Mouse (Mus musculus) monocyte, adult 59 days (primary cell): Measurements from ENCODE around the gene A730071L15Rik. TPM values are rescaled to one million over a fixed set of nuclear protein-coding genes. Genes with fewer than 3 reads are reported as not detected.

Experiments used
- total RNA-seq, 2 experiments: library from RNA; stranded (reverse); gene quantifications; one replicate each; pipeline ENCODE4 v1.2.4; 2023

Gene A730071L15Rik
- not detected for total RNA-seq

GRCm38 (mm10) chr11:6199410-6200086 lies at the start of gene A730071L15Rik:
TSS of gene A730071L15Rik (plus strand) at chr11:6200029.

GRCm38 (mm10) chr11:6200087-6200569 lies 299 bp downstream of the A730071L15Rik start, which contains the start of gene Nudcd3:
TSS of gene Nudcd3 (minus strand) at chr11:6200415.

GRCm38 (mm10) chr11:6230012-6230411 lies 30.2 kb downstream of the A730071L15Rik start, which contains the start of gene Npc1l1:
TSS of gene Npc1l1 (minus strand) at chr11:6230143.

Other genes starting within 250 kb of the A730071L15Rik start
- gene Gck, start 249.9 kb upstream of the A730071L15Rik start, total RNA-seq, result not detected
- 10 to 100 TPM; 51.8 to 57.2 TPM for gene Ykt6, start 244.3 kb upstream of the A730071L15Rik start, total RNA-seq
- 1 to 10 TPM; 1.7 to 2.4 TPM for gene Camk2b, start 133.7 kb upstream of the A730071L15Rik start, total RNA-seq
- gene Nudcd3, start 386 bp downstream of the A730071L15Rik start, total RNA-seq, result 10 to 100 TPM; 39.6 to 42.5 TPM
- gene Npc1l1, start 30.1 kb downstream of the A730071L15Rik start, total RNA-seq, result under 1 TPM in 1 of 2 experiments, not detected in 1; 0.12 TPM
- 10 to 100 TPM; 31.4 to 32.1 TPM for gene Ddx56, start 67.7 kb downstream of the A730071L15Rik start, total RNA-seq
- 10 to 100 TPM; 41.3 to 44.7 TPM for gene Tmed4, start 74.8 kb downstream of the A730071L15Rik start, total RNA-seq
- gene Ogdh, start 91.6 kb downstream of the A730071L15Rik start, total RNA-seq, result 100 to 1,000 TPM; 151 to 152 TPM
- 100 to 1,000 TPM; 127 to 142 TPM for gene Zmiz2, start 189.0 kb downstream of the A730071L15Rik start, total RNA-seq
- 1,000 to 10,000 TPM in 1 of 2 experiments, 100 to 1,000 TPM in 1; 735 to 1,042 TPM for gene Ppia, start 215.4 kb downstream of the A730071L15Rik start, total RNA-seq
- gene H2afv, start 244.4 kb downstream of the A730071L15Rik start, total RNA-seq, result 10 to 100 TPM; 29.2 to 34.9 TPM